Mouse (Mus musculus) activated CD4-positive, CD25-positive, alpha-beta regulatory T cell, adult 9 weeks (primary cell): ENCODE results near the gene Gm4133. TPM values are rescaled to one million over a fixed set of nuclear protein-coding genes. Genes with fewer than 3 reads are reported as not detected.

Experiments used
- polyA plus RNA-seq: library from polyadenylated mRNA; unstranded; fragments of 100-300 nt; shearing (Covaris generic); gene quantifications from one replicate; pipeline ENCODE4 v1.2.1, GENCODE M21; 2017

Gm4133 gene
- not detected for polyA plus RNA-seq

GRCm38 (mm10) chr7:20333965-20334364 lies at the start of gene Gm4133:
Gene Gm4133 (minus strand): TSS chr7:20334065.

GRCm38 (mm10) chr7:20375310-20375709 lies 41.4 kb upstream of the Gm4133 start, which contains the start of gene Gm5728:
Gene Gm5728 (minus strand): TSS chr7:20375410.

Other genes starting within 250 kb of the Gm4133 start
- not detected for gene Vmn1r91, start 234.4 kb downstream of the Gm4133 start, polyA plus RNA-seq
- not detected for gene Gm16442, start 211.5 kb downstream of the Gm4133 start, polyA plus RNA-seq
- gene Vmn1r93, start 195.0 kb downstream of the Gm4133 start, polyA plus RNA-seq: not detected
- gene Vmn1r94, start 165.7 kb downstream of the Gm4133 start, polyA plus RNA-seq: not detected
- gene Vmn1r95, start 140.4 kb downstream of the Gm4133 start, polyA plus RNA-seq: not detected
- gene Gm6164, start 128.5 kb downstream of the Gm4133 start, polyA plus RNA-seq: not detected
- gene Gm4498, start 100.2 kb downstream of the Gm4133 start, polyA plus RNA-seq: not detected
- not detected for gene Gm5890, start 71.2 kb downstream of the Gm4133 start, polyA plus RNA-seq
- gene Gm5728, start 41.3 kb upstream of the Gm4133 start, polyA plus RNA-seq: not detected
- not detected for gene Vmn1r100, start 83.9 kb upstream of the Gm4133 start, polyA plus RNA-seq
- not detected for gene Vmn1r101, start 108.5 kb upstream of the Gm4133 start, polyA plus RNA-seq
- gene Gm10670, start 140.9 kb upstream of the Gm4133 start, polyA plus RNA-seq: not detected
- not detected for gene Vmn1r103, start 176.5 kb upstream of the Gm4133 start, polyA plus RNA-seq
- gene Vmn1r104, start 199.8 kb upstream of the Gm4133 start, polyA plus RNA-seq: not detected
- not detected for gene Gm5726, start 211.7 kb upstream of the Gm4133 start, polyA plus RNA-seq
- gene Gm4141, start 242.2 kb upstream of the Gm4133 start, polyA plus RNA-seq: not detected